Mouse (Mus musculus) lung, adult 2 months (tissue): ENCODE measurements around the gene Polr2c. TPM values are rescaled to one million over a fixed set of nuclear protein-coding genes. Genes with fewer than 3 reads are reported as not detected.
A peak's percentile ranks its signal among the peaks of the same experiment; 100 is the strongest.

ENCODE experiments used
- DNase-seq: peaks from one replicate; pipeline ENCODE4 v3.0.0; 2022
- H3K4me1 ChIP-seq: fragments of 200-500 bp; 2 replicates; pipeline ENCODE4 v1.6.1; 2011; ENCODE audit warnings: low read length; ENCODE audit not compliant: control insufficient read depth, insufficient read depth
- H3K4me3 ChIP-seq: fragments of 200-500 bp; replicated peaks from 2 replicates; pipeline ENCODE3; 2011; ENCODE audit warnings: low read depth, mild to moderate bottlenecking, control low read depth, low read length; ENCODE audit errors: extremely low read depth
- CTCF ChIP-seq: fragments of 200-500 bp; IDR thresholded peaks from 2 replicates; pipeline ENCODE4 v1.5.1; 2011; ENCODE audit warnings: mild to moderate bottlenecking, low read length, control low read depth; ENCODE audit not compliant: insufficient read depth
- POLR2A ChIP-seq: fragments of 200-500 bp; IDR thresholded peaks from 2 replicates; pipeline ENCODE4 v1.6.1; 2011; ENCODE audit warnings: low read depth, mild to moderate bottlenecking, control low read depth, low read length, borderline replicate concordance; ENCODE audit errors: extremely low read depth
- WGBS: fragments of 180-500 bp; shearing (Covaris S2); methylation state at CpG from one replicate; pipeline ENCODE4 v1.1.7; 2018; 5-methylcytosine and 5-hydroxymethylcytosine counted together
- polyA plus RNA-seq: library from polyadenylated mRNA; depleted of rRNA; stranded (reverse); fragments of >200 nt; gene quantifications from 2 replicates; pipeline ENCODE4 v1.2.3, GENCODE M21; 2012

The Polr2c gene
- polyA plus RNA-seq, 1 experiment = 105 TPM

GRCm38 (mm10) chr8:94865292-94865691, 8.0 kb downstream of the Polr2c start:
- H3K4me3 ChIP-seq = no peak overlapping the region
- WGBS = 75% methylated on average over 10 of the region's 10 CpGs
- TF ChIP-seq POLR2A = no peak
- TF ChIP-seq CTCF = no peak
- peaks cover under 1% of the 10 kb centered on the region for H3K4me1 ChIP-seq
- DNase-seq = no peak

- WGBS = 88% methylated on average over 9 of the region's 9 CpGs
- Histone ChIP-seq H3K4me1 (peaks cover 10% of the 10 kb centered on the region), H3K4me3 (no peak overlapping the region)
- DNase-seq = no peak
- no peak for TF ChIP-seq CTCF
- TF ChIP-seq POLR2A = no peak
These were observed 9.7 kb downstream of the Polr2c start for GRCm38 (mm10) chr8:94866921-94867320.

- 52% methylated on average over 7 of the region's 7 CpGs for WGBS
- no peak for DNase-seq
- TF ChIP-seq POLR2A (no peak), CTCF (no peak)
- peaks cover 13% of the 10 kb centered on the region for H3K4me1 ChIP-seq
- H3K4me3 ChIP-seq = no peak overlapping the region
These were observed 11.9 kb downstream of the Polr2c start for GRCm38 (mm10) chr8:94869146-94869545.

- Histone ChIP-seq H3K4me1 (peaks cover 14% of the 10 kb centered on the region), H3K4me3 (no peak overlapping the region)
- WGBS = 49% methylated on average over 4 of the region's 4 CpGs
- no peak for DNase-seq
- no peak for TF ChIP-seq CTCF
- TF ChIP-seq POLR2A = no peak
These were observed 12.8 kb downstream of the Polr2c start for GRCm38 (mm10) chr8:94870003-94870402.

- Histone ChIP-seq H3K4me1 (peaks cover 19% of the 10 kb centered on the region), H3K4me3 (peak overlapping the region; percentile 40)
- WGBS = 4% methylated on average over 22 of the region's 22 CpGs
- TF ChIP-seq POLR2A = no peak
- no peak for TF ChIP-seq CTCF
- peak; percentile 27 for DNase-seq
These were observed 13.3 kb downstream of the Polr2c start for GRCm38 (mm10) chr8:94870474-94871107.

- WGBS = 2% methylated on average over 7 of the region's 7 CpGs
- TF ChIP-seq POLR2A (no peak), CTCF (no peak)
- DNase-seq = peak; percentile 65
- Histone ChIP-seq H3K4me3 (peak overlapping the region; percentile 40), H3K4me1 (peaks cover 19% of the 10 kb centered on the region)
These were observed 14.1 kb downstream of the Polr2c start for GRCm38 (mm10) chr8:94871108-94871894.

- Histone ChIP-seq H3K4me1 (peaks cover 24% of the 10 kb centered on the region), H3K4me3 (no peak overlapping the region)
- no peak for DNase-seq
- TF ChIP-seq POLR2A (no peak), CTCF (no peak)
- WGBS = 60% methylated on average over 3 of the region's 3 CpGs
These were observed 14.9 kb downstream of the Polr2c start for GRCm38 (mm10) chr8:94872156-94872555.

GRCm38 (mm10) chr8:94872576-94872975, 15.3 kb downstream of the Polr2c start:
- no peak for DNase-seq
- Histone ChIP-seq H3K4me1 (peaks cover 24% of the 10 kb centered on the region), H3K4me3 (no peak overlapping the region)
- 91% methylated on average over 2 of the region's 2 CpGs for WGBS
- TF ChIP-seq CTCF = no peak

- peak; percentile 78 for DNase-seq
- peaks cover 24% of the 10 kb centered on the region for H3K4me1 ChIP-seq
- H3K4me3 ChIP-seq = peak overlapping the region; percentile 19
- TF ChIP-seq CTCF = peak; percentile 80
- no peak for TF ChIP-seq POLR2A
- 8% methylated on average over 6 of the region's 6 CpGs for WGBS
These were observed 17.1 kb downstream of the Polr2c start for GRCm38 (mm10) chr8:94874358-94874757.
